Mouse (Mus musculus): ENCODE measurements at regions not wholly inside any gene's neighbourhood (a gene's known extent, or its start where the extent isn't known, plus 50 kb on each side); places are given as distances from the start of the nearest gene placed in this dataset.

GRCm38 (mm10) chr1:113247325-113247724, 1382.6 kb upstream of the Dsel start:
- no peaks in the 10 kb centered on the region for H3K9me3 ChIP-seq (ENCODE audit: control insufficient read depth, low read length)
- H3K9ac ChIP-seq (replicated peaks): no peak overlapping the region
- DNase-seq (ENCODE audit: low read depth in 3 of 3, low spot score in 3 of 3) (no peak), ATAC-seq (ENCODE audit: insufficient read depth) (no peak)
- 53% methylated on average over 5 of the region's 5 CpGs for WGBS (ENCODE audit: insufficient replicate concordance)
- no peak for TF ChIP-seq EP300 (IDR thresholded peaks at IDR 0.05; ENCODE audit: low read depth)
- TF ChIP-seq CTCF (IDR thresholded peaks at IDR 0.05; ENCODE audit: low read depth): no peak; the same call in 1 of the 2 replicates
- H3K27me3 ChIP-seq (ENCODE audit: control insufficient read depth, insufficient read depth, low read length): no peaks in the 10 kb centered on the region
- no peaks in the 10 kb centered on the region for H3K4me1 ChIP-seq (replicated peaks; ENCODE audit: control insufficient read depth in 2 of 2, insufficient read depth in 2 of 2, low read length in 1 of 2)
- no peak overlapping the region for H3K4me2 ChIP-seq (ENCODE audit: low read depth)
- H3K27ac ChIP-seq: no peak overlapping the region
- no peak overlapping the region for H3K4me3 ChIP-seq (ENCODE audit: insufficient read depth in 1 of 2, low read depth in 2 of 2, low read length in 2 of 2)
- no peaks in the 10 kb centered on the region for H3K36me3 ChIP-seq (replicated peaks; ENCODE audit: control insufficient read depth, insufficient read depth, low read depth)

- Histone ChIP-seq H3K9me3 (ENCODE audit: control insufficient read depth, low read length) (no peaks in the 10 kb centered on the region), H3K27me3 (ENCODE audit: control insufficient read depth, insufficient read depth, low read length) (no peaks in the 10 kb centered on the region), H3K4me2 (ENCODE audit: low read depth) (no peak overlapping the region), H3K27ac (no peak overlapping the region), H3K36me3 (replicated peaks; ENCODE audit: control insufficient read depth, insufficient read depth, low read depth) (no peaks in the 10 kb centered on the region), H3K9ac (replicated peaks) (no peak overlapping the region), H3K4me1 (replicated peaks; ENCODE audit: control insufficient read depth in 2 of 2, insufficient read depth in 2 of 2, low read length in 1 of 2) (no peaks in the 10 kb centered on the region), H3K4me3 (ENCODE audit: insufficient read depth in 1 of 2, low read depth in 2 of 2, low read length in 2 of 2) (no peak overlapping the region)
- no peak for DNase-seq (ENCODE audit: low read depth in 3 of 3, low spot score in 3 of 3)
- no peak for ATAC-seq (ENCODE audit: insufficient read depth)
- WGBS (ENCODE audit: insufficient replicate concordance): 50% methylated on average over 1 of the region's 1 CpGs
- no peak for TF ChIP-seq CTCF (IDR thresholded peaks at IDR 0.05; ENCODE audit: low read depth)
- TF ChIP-seq EP300 (IDR thresholded peaks at IDR 0.05; ENCODE audit: low read depth): no peak
Measured at GRCm38 (mm10) chr1:113210095-113210494, 1345.4 kb upstream of the Dsel start.

- TF ChIP-seq CTCF (IDR thresholded peaks at IDR 0.05; ENCODE audit: low read depth) (no peak), EP300 (IDR thresholded peaks at IDR 0.05; ENCODE audit: low read depth) (no peak)
- WGBS (ENCODE audit: insufficient replicate concordance): 66% methylated on average over 1 of the region's 1 CpGs
- Histone ChIP-seq H3K4me2 (ENCODE audit: low read depth) (no peak overlapping the region), H3K4me1 (replicated peaks; ENCODE audit: control insufficient read depth in 2 of 2, insufficient read depth in 2 of 2, low read length in 1 of 2) (no peaks in the 10 kb centered on the region), H3K4me3 (ENCODE audit: insufficient read depth in 1 of 2, low read depth in 2 of 2, low read length in 2 of 2) (no peak overlapping the region), H3K27me3 (ENCODE audit: control insufficient read depth, insufficient read depth, low read length) (no peaks in the 10 kb centered on the region), H3K9ac (replicated peaks) (no peak overlapping the region), H3K27ac (no peak overlapping the region), H3K36me3 (replicated peaks; ENCODE audit: control insufficient read depth, insufficient read depth, low read depth) (no peaks in the 10 kb centered on the region), H3K9me3 (ENCODE audit: control insufficient read depth, low read length) (no peaks in the 10 kb centered on the region)
- DNase-seq (ENCODE audit: low read depth in 3 of 3, low spot score in 3 of 3) (no peak), ATAC-seq (ENCODE audit: insufficient read depth) (no peak)
Measured at GRCm38 (mm10) chr1:113204019-113204418, 1339.3 kb upstream of the Dsel start.

- H3K27me3 ChIP-seq (ENCODE audit: control insufficient read depth, insufficient read depth, low read length): no peaks in the 10 kb centered on the region
- ATAC-seq (ENCODE audit: insufficient read depth) (0 out of 2 replicates have a peak, but pooled peaks have one; percentile 35), DNase-seq (ENCODE audit: low read depth in 3 of 3, low spot score in 3 of 3) (peak in 1 of 3 experiments; percentile 3)
- H3K4me1 ChIP-seq (replicated peaks; ENCODE audit: control insufficient read depth in 2 of 2, insufficient read depth in 2 of 2, low read length in 1 of 2): no peaks in the 10 kb centered on the region
- TF ChIP-seq CTCF (IDR thresholded peaks at IDR 0.05; ENCODE audit: low read depth): no peak
- TF ChIP-seq EP300 (IDR thresholded peaks at IDR 0.05; ENCODE audit: low read depth): no peak
- H3K4me3 ChIP-seq (ENCODE audit: insufficient read depth in 1 of 2, low read depth in 2 of 2, low read length in 2 of 2): no peak overlapping the region
- H3K9me3 ChIP-seq (ENCODE audit: control insufficient read depth, low read length): no peaks in the 10 kb centered on the region
- no peaks in the 10 kb centered on the region for H3K36me3 ChIP-seq (replicated peaks; ENCODE audit: control insufficient read depth, insufficient read depth, low read depth)
- H3K4me2 ChIP-seq (ENCODE audit: low read depth): no peak overlapping the region
- WGBS (ENCODE audit: insufficient replicate concordance): 14% methylated on average over 1 of the region's 1 CpGs
- H3K27ac ChIP-seq: no peak overlapping the region
- no peak overlapping the region for H3K9ac ChIP-seq (replicated peaks)
Measured at GRCm38 (mm10) chr1:113194116-113194812, 1329.5 kb upstream of the Dsel start.

- WGBS (ENCODE audit: insufficient replicate concordance): 69% methylated on average over 1 of the region's 1 CpGs
- H3K9ac ChIP-seq (replicated peaks): no peak overlapping the region
- TF ChIP-seq CTCF (IDR thresholded peaks at IDR 0.05; ENCODE audit: low read depth) (no peak), EP300 (IDR thresholded peaks at IDR 0.05; ENCODE audit: low read depth) (no peak)
- no peak overlapping the region for H3K27ac ChIP-seq
- no peak overlapping the region for H3K4me3 ChIP-seq (ENCODE audit: insufficient read depth in 1 of 2, low read depth in 2 of 2, low read length in 2 of 2)
- no peaks in the 10 kb centered on the region for H3K27me3 ChIP-seq (ENCODE audit: control insufficient read depth, insufficient read depth, low read length)
- H3K4me1 ChIP-seq (replicated peaks; ENCODE audit: control insufficient read depth in 2 of 2, insufficient read depth in 2 of 2, low read length in 1 of 2): no peaks in the 10 kb centered on the region
- no peak overlapping the region for H3K4me2 ChIP-seq (ENCODE audit: low read depth)
- DNase-seq (ENCODE audit: low read depth in 3 of 3, low spot score in 3 of 3) (no peak), ATAC-seq (ENCODE audit: insufficient read depth) (no peak)
- no peaks in the 10 kb centered on the region for H3K9me3 ChIP-seq (ENCODE audit: control insufficient read depth, low read length)
- H3K36me3 ChIP-seq (replicated peaks; ENCODE audit: control insufficient read depth, insufficient read depth, low read depth): no peaks in the 10 kb centered on the region
Measured at GRCm38 (mm10) chr1:113163173-113163572, 1298.5 kb upstream of the Dsel start.
